Mouse (Mus musculus) spleen, adult 2 months (tissue): ENCODE measurements around the gene Gnai3. TPM values are rescaled to one million over a fixed set of nuclear protein-coding genes. Genes with fewer than 3 reads are reported as not detected.
A peak's percentile ranks its signal among the peaks of the same experiment; 100 is the strongest.

Experiments
- DNase-seq, 2 experiments: peaks; one replicate each; pipeline versions ENCODE4 v3.0.0 to v3.0.0-alpha.2; 2012 to 2021; ENCODE audit warnings: low spot score in 2 of 2, low read depth in 1 of 2
- H3K27ac ChIP-seq: fragments of 200-500 bp; 2 replicates; pipeline ENCODE4 v1.5.1; 2012; ENCODE audit warnings: low read length, inconsistent platforms; ENCODE audit not compliant: insufficient read depth
- H3K27me3 ChIP-seq: fragments of 200-500 bp; 2 replicates; pipeline ENCODE4 v1.6.1; 2012; ENCODE audit warnings: mild to moderate bottlenecking, moderate library complexity, low read length, inconsistent platforms; ENCODE audit not compliant: control insufficient read depth, insufficient read depth
- H3K36me3 ChIP-seq: fragments of 200-500 bp; 2 replicates; pipeline ENCODE4 v1.6.1; 2012; ENCODE audit warnings: mild to moderate bottlenecking, low read length, inconsistent platforms; ENCODE audit not compliant: control insufficient read depth, insufficient read depth
- H3K4me1 ChIP-seq: fragments of 200-500 bp; 2 replicates; pipeline ENCODE4 v1.6.1; 2011; ENCODE audit warnings: inconsistent platforms; ENCODE audit not compliant: control insufficient read depth, insufficient read depth, insufficient read length
- H3K4me3 ChIP-seq: fragments of 200-500 bp; 2 replicates; pipeline ENCODE4 v1.5.1; 2011; ENCODE audit warnings: mild to moderate bottlenecking, inconsistent platforms; ENCODE audit not compliant: insufficient read depth, insufficient read length; ENCODE audit errors: extremely low read depth
- CTCF ChIP-seq: fragments of 200-500 bp; IDR thresholded peaks from 2 replicates; pipeline ENCODE4 v1.5.1; 2011; ENCODE audit warnings: mild to moderate bottlenecking, inconsistent platforms; ENCODE audit not compliant: insufficient read depth, insufficient read length, insufficient replicate concordance; ENCODE audit errors: extremely low read depth
- POLR2A ChIP-seq: fragments of 200-500 bp; IDR thresholded peaks from 2 replicates; pipeline ENCODE4 v1.6.1; 2011; ENCODE audit warnings: low read depth, low read length, inconsistent platforms
- WGBS: fragments of 180-500 bp; shearing (Covaris S2); methylation state at CpG from one replicate; pipeline ENCODE4 v1.1.7; 2018; 5-methylcytosine and 5-hydroxymethylcytosine counted together
- polyA plus RNA-seq: library from polyadenylated mRNA; depleted of rRNA; stranded (reverse); fragments of >200 nt; gene quantifications from 2 replicates; pipeline ENCODE4 v1.2.3, GENCODE M21; 2012

Gnai3 gene
- polyA plus RNA-seq, 1 experiment, result 11.3 TPM

GRCm38 (mm10) chr3:108158383-108159037, 12.6 kb upstream of the Gnai3 start:
- DNase-seq, result no peak
- no peak overlapping the region for H3K4me3 ChIP-seq
- no peak overlapping the region for H3K27ac ChIP-seq
- WGBS, result 79% methylated on average over 9 of the region's 9 CpGs
- no peak for TF ChIP-seq CTCF
- TF ChIP-seq POLR2A, result no peak
- H3K36me3 ChIP-seq, result no peaks in the 10 kb centered on the region
- no peaks in the 10 kb centered on the region for H3K4me1 ChIP-seq
- H3K27me3 ChIP-seq, result no peaks in the 10 kb centered on the region

DNA sequence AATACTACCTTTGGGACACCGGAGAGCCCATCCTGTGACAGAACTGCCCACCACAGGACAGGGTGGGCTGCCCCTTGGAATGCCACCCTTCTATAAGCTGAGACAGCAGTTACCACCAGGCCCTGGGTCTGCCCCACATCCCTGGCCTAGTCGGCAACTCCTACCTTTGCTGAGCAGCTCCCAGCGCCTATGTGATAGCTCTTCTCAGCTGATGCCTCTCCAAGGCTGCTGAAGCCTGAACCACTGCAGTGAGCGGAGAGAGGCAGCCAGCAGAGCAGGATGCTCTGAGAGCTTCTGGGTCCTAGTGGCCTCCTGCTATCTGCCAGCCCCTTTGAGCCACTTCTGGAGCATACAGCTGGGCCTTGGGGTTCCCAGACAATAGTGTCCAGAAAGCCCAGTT, 8.7 kb upstream of the Gnai3 start, which contains the start of gene Gpr61:
TSS of gene Gpr61 (minus strand) at position 227 of the 400 bp plus-strand sequence.
- H3K36me3 ChIP-seq, result no peaks in the 10 kb centered on the region
- no peaks in the 10 kb centered on the region for H3K27me3 ChIP-seq
- no peak for DNase-seq
- TF ChIP-seq CTCF (no peak), POLR2A (no peak)
- H3K4me1 ChIP-seq, result no peaks in the 10 kb centered on the region
- WGBS, result 76% methylated on average over 4 of the region's 4 CpGs
- H3K27ac ChIP-seq, result no peak within 1 kb of the TSS
- no peak within 1 kb of the TSS for H3K4me3 ChIP-seq

DNA sequence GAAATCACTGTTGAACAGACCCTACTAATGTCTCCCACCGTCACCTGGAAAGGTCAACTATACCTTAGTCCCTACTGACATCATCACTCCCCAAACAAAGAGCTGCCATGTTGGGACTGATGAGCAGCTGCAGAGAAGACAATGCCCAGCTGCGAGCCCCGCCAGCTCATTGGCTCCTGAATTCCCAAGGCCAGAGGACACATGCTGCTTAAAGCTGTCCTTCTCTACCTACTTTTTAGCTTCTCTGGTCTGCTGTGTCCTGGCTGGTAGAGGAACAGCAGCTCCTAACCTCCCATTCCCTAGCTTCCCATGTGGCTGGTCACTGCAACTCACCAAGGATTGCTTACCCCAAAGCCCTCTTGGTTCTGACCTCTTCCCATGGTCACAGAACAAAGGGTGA, 6.3 kb upstream of the Gnai3 start:
- no peak overlapping the region for H3K27ac ChIP-seq
- no peak overlapping the region for H3K4me3 ChIP-seq
- DNase-seq, result no peak
- no peaks in the 10 kb centered on the region for H3K36me3 ChIP-seq
- no peaks in the 10 kb centered on the region for H3K4me1 ChIP-seq
- TF ChIP-seq POLR2A (no peak), CTCF (no peak)
- WGBS, result 94% methylated on average over 3 of the region's 3 CpGs
- no peaks in the 10 kb centered on the region for H3K27me3 ChIP-seq

- H3K4me1 ChIP-seq, result no peaks in the 10 kb centered on the region; the same call in 1 of the 2 replicates
- no peak overlapping the region for H3K4me3 ChIP-seq
- TF ChIP-seq POLR2A (no peak), CTCF (peak; percentile 89; the same call in 1 of the 2 replicates)
- 69% methylated on average over 11 of the region's 11 CpGs for WGBS
- no peaks in the 10 kb centered on the region for H3K27me3 ChIP-seq
- H3K27ac ChIP-seq, result no peak overlapping the region
- H3K36me3 ChIP-seq, result no peaks in the 10 kb centered on the region
- peak; percentile 79 to 84 for DNase-seq
Observed at GRCm38 (mm10) chr3:108147386-108148235, 1.7 kb upstream of the Gnai3 start.

GRCm38 (mm10) chr3:108146671-108147070, 725 bp upstream of the Gnai3 start:
- 37% methylated on average over 5 of the region's 5 CpGs for WGBS

GRCm38 (mm10) chr3:108140786-108141185, 5.2 kb downstream of the Gnai3 start:
- H3K36me3 ChIP-seq, result peaks cover 2% of the 10 kb centered on the region; the same call in 1 of the 2 replicates
- WGBS, result 61% methylated on average over 4 of the region's 4 CpGs
- no peak overlapping the region for H3K4me3 ChIP-seq

More at GRCm38 (mm10) chr3:108146671-108147070, 725 bp upstream of the Gnai3 start:
- TF ChIP-seq CTCF, result no peak
- TF ChIP-seq POLR2A, result no peak
- Histone ChIP-seq H3K27me3 (no peaks in the 10 kb centered on the region), H3K4me1 (no peaks in the 10 kb centered on the region; the same call in 1 of the 2 replicates), H3K27ac (no peak overlapping the region), H3K4me3 (peak overlapping the region; percentile 97; the same call in 1 of the 2 replicates), H3K36me3 (no peaks in the 10 kb centered on the region)
- DNase-seq, result no peak

DNA sequence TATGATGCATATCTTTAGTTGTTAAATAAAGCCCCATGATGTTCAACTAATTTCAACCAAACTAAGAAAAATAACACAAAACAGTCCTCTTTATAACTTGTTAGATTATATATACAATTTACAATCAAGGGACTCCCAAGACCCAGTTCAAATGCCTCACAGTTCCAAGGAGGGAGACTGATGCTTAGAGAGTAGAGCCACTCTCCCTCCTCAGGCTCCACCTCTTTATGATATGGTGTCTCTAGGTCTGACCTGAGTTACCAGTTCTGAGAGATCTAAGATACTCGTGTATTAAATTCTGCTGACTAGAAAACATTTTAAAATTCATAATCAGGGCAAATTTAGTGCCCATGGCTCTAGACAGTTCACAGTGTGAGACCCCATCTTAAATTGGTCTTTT, 6.8 kb downstream of the Gnai3 start:
- H3K4me3 ChIP-seq, result no peak overlapping the region

More at GRCm38 (mm10) chr3:108140786-108141185, 5.2 kb downstream of the Gnai3 start:
- peaks cover 2% of the 10 kb centered on the region for H3K4me1 ChIP-seq
- no peak overlapping the region for H3K27ac ChIP-seq
- no peak for DNase-seq
- TF ChIP-seq CTCF (no peak), POLR2A (no peak)
- H3K27me3 ChIP-seq, result no peaks in the 10 kb centered on the region

More for the DNA sequence above, 6.8 kb downstream of the Gnai3 start:
- peaks cover 4% of the 10 kb centered on the region; the same call in 1 of the 2 replicates for H3K4me1 ChIP-seq
- H3K27ac ChIP-seq, result no peak overlapping the region
- no peaks in the 10 kb centered on the region for H3K27me3 ChIP-seq
- TF ChIP-seq POLR2A (no peak), CTCF (no peak)
- WGBS, result 73% methylated on average over 1 of the region's 1 CpGs
- H3K36me3 ChIP-seq, result peaks cover 2% of the 10 kb centered on the region; the same call in 1 of the 2 replicates
- DNase-seq, result no peak
